Mouse (Mus musculus): Measurements from ENCODE around the gene Pcgf2.

The Pcgf2 gene

DNA sequence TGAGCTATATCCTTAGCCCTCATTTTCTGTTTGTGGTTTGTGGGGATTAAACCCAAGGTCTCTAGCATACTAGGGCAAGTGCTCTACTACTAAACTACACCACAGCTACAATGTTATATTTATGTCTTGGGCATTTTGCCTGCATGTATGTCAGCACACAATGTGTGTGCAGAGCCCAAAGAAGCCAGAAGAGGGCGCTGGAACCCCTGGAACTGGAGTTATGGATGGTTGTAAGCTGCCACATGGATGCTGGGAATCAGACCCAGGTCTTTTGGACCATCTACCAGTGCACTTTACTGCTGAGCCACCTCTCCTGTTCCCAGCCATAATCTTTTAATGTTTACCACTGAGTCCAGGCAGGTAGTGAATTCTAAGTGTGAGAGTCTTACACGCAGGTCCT lies 57.6 kb downstream of the Pcgf2 start:
- DNase-seq, result no peak

DNA sequence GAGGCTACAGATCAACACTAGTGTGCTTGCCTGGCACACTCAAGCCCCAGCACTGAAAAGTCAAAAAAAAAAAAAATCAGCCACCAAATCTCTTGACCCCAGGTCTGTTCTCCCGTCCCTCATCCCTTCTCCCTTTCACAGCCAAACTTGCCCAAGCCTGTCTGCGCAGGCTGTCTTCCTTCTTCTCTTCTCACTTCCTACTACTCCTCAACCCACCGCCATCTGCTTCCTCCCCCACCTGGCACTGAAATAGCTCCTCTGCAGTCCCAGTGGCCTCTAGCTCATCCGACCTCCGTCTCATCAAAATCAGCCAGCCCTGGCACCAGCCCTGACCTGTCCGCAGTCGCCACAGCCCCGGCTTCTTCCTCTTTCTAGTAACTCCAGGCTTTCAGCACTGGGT lies 58.6 kb downstream of the Pcgf2 start:
- DNase-seq, result no peak

All from kidney, adult 18-20 months (tissue).